Mouse (Mus musculus) CH12F3 (cell line): Measurements from ENCODE around the gene Gm17657.
"Not testable (repeated sequence)": the region's sequence is repeated elsewhere in the genome, so short reads cannot be mapped to it uniquely, and the experiment has no call there.

ENCODE experiments used
- in situ Hi-C: fragments of 300-500 bp; cut with MboI; formaldehyde crosslinking; loops from 2 replicates; pipeline ENCODE4 v1.14.3; 2020; ENCODE audit warnings: low sequenced_read_pairs

Gm17657 gene

DNA sequence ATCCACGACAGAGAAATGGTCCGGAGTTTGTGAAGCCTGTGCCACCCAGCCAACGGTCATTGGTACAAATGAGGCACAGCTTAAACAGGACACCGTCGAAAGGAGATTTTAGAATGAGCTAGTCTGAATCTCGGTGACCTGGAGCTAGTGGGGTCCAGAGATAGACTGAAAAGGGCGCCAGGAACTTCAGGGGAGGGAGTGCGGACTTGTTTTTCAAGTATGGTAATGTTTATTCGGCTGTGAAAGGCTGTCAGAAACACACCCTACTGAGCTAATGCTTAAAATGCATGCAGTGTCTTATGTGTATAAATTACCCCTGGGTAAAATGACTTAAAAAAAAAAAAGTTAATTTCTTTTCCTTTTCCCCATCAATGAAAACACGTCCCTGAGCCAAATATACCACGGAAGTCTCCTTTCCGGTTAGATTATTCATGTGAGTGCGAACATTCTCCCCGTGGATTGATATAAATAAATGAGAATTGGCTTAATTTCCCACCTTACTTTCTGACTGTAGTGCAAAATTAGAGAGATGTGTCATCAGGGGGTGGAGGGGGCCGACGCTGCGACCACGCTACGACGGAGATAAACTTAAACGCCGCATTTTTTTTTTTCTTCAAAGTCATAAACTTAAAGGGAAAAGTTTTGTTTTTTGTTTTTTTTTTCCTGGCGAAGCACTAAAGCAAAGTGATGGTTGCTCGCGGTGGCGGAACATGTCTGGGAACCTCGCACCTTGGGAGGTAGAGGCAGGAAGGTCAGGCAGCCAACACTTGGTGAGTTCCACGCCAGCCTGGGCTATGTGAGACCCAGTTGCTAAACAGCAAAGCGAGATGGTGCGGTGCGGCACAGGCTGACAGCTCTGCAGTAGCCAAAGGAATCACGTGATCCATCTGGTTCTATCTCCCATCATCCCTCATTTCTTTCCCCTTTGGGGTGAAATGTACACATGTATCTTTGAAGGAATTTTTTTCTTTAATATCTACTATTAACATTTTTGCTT lies 46.5 kb downstream of the Gm17657 start:
- in situ Hi-C loops: no loop called here

- in situ Hi-C loops: no loop called here
Observed at GRCm38 (mm10) chr17:29502005-29502668, 47.3 kb downstream of the Gm17657 start.

DNA sequence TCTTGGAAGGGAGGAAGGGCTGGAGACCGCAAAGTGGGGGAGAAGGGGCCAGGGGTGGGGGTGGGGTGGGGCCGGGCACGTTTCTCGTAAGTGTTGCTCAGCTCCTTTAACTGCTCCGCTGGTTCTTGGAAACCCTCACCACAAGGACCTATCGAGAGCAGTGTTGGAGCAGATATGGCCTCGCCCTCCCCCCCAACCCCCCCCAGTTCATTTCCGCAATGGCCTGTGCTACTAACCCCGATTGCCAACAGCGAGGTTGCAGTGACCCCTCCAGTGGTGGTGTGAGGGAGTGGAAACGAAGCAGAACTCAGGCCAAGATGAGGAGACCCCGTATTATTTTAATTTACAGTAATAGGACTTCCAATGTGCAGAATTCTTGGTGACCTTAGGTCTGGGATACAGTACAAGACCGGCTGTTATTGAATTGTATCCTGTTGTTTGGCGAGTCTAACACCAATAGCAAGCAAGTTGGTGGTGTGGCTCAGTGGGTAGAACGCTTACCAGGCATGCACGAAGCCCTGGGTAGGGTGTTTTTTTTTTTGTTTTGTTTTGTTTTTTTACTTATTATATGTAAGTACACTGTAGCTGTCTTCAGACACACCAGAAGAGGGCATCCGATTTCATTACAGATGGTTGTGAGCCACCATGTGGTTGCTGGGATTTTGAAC lies 48.5 kb downstream of the Gm17657 start:
- in situ Hi-C loops: no loop called here

GRCm38 (mm10) chr17:29500243-29500740 lies 49.1 kb downstream of the Gm17657 start:
- in situ Hi-C loops: no loop called here

DNA sequence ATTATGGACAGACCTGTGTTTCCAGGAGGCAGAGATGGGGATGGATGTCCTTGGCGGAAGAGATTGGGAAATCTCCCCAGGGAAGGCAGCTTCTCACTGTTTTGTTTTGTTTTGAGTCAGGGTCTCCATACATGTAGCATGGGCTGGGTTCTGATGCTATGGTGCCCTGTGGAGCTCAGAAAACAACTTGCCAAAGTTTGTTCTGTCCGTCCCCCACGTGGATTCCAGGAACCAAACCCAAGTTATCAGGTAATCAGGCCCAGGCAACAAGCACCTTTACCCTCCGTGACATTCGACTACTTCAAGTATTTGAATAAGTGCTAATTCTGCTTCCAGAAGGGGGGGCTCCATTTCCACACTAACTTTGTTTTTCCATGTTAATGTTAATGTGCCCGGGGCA lies 49.9 kb downstream of the Gm17657 start:
- in situ Hi-C loops: no loop called here

DNA sequence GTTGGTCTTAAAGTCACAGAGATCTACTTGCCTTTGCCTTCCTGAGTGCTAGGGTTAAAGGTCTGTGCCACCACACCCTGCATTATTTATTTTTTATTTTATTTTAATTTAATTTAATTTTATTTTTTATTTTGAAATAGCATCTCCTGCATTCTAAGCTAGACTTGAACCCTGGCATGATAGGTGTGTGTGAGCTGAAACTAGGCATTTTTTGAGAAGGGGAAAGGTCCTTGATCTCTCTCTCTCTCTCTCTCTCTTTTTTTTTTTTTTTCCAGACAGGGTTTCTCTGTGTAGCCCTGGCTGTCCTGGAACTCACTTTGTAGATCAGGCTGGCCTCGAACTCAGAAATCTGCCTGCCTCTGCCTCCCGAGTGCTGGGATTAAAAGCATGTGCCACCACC lies 50.5 kb downstream of the Gm17657 start:
- in situ Hi-C loops: not testable (repeated sequence)

DNA sequence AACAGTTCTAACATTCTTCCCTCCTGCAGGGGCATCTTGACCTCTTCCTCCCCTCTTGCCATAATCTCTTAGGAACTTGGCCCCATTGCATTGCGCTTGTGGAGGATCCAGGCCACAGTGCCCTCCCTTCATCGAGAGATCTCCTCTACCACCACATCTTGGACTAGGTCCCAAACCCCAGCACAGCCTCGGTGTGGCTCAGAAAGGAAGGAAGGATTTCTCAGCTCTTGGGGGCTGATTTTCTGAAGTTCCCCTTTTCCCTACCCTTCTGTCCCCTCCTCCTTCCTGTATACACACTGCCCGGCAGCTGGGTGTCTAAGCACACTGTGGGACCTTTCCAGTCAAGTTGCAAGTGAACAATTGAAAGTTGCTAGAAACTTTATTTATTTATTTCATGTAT lies 51.4 kb downstream of the Gm17657 start:
- in situ Hi-C loops: no loop called here

DNA sequence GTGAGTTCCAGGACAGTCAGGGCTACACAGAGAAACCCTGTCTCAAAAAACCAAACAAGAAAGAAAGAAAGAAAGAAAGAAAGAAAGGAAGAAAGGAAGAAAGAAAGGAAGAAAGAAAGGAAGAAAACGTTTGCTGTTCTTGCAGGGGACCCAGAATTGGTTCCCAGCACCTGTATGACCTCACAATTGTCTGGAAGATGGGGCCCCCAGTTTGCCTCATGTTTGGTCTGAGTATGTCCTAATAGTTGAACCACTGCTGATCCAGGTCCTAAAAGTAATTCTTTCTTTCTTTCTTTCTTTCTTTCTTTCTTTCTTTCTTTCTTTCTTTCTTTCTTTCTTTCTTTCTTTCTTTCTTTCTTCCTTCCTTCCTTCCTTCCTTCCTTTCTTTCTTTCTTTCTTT lies 52.0 kb downstream of the Gm17657 start:
- in situ Hi-C loops: not testable (repeated sequence)

- in situ Hi-C loops: no loop called here
Observed at GRCm38 (mm10) chr17:29497071-29497354, 52.4 kb downstream of the Gm17657 start.

GRCm38 (mm10) chr17:29496211-29497070 lies 53.0 kb downstream of the Gm17657 start:
- in situ Hi-C loops: no loop called here

GRCm38 (mm10) chr17:29494732-29495076 lies 54.7 kb downstream of the Gm17657 start:
- in situ Hi-C loops: loop anchor here (5.0 kb wide), 1 partner anchor 97 kb away; no protein-coding TSS in a partner anchor

GRCm38 (mm10) chr17:29494062-29494731 lies 55.2 kb downstream of the Gm17657 start:
- in situ Hi-C loops: loop anchor here (5.0 kb wide), 1 partner anchor 97 kb away; no protein-coding TSS in a partner anchor

- in situ Hi-C loops: loop anchor here (5.0 kb wide), 1 partner anchor 96 kb away; no protein-coding TSS in a partner anchor
Observed at GRCm38 (mm10) chr17:29493461-29493980, 55.9 kb downstream of the Gm17657 start.

DNA sequence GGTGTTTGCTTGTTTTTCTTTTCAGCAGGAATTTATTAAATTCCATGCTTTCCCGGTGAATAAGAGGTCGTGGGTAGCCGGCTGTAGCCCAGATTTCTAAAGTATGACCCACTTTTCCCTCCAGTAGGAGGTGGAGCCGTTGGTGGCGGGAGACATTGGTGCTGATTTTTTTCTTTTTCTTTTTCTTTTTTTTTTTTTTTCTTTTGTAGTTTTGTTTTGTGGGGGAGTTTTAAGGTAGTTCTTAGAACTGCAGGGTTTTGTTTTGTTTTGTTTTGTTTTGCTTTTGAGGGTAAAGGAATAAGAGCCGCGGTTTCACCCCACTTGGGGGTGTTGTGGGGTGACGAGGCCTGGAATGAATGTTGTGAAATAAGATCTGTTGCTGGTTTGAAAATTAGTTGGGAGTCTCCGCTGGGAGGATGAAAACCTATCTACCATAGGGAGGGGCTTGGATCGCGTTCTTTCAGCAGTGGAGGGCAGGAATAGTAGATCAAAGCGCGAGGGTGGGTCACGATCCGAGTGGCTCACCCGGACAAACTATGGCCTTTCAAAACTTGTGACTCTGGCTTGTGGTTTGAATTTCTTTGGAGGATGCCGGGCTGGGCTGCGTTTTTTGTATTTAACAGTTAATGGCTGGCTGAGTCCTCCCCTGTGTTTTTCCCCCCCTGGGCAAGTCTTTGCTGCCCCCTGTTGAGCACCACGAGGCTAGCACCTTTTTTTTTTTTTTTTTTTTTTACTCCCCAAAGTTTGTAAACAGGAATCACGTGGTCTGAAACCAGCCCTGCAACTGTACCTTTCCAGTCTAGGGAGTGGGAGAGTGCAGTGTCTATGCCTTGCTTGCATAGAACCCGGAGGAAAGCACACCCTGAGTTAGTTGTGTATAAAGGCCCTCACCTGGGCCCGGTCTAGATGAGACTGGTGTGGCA lies 56.9 kb downstream of the Gm17657 start:
- in situ Hi-C loops: loop anchor here (5.0 kb wide), 1 partner anchor 95 kb away; no protein-coding TSS in a partner anchor

GRCm38 (mm10) chr17:29491591-29492268 lies 57.7 kb downstream of the Gm17657 start:
- in situ Hi-C loops: loop anchor here (5.0 kb wide), 1 partner anchor 94 kb away; no protein-coding TSS in a partner anchor

DNA sequence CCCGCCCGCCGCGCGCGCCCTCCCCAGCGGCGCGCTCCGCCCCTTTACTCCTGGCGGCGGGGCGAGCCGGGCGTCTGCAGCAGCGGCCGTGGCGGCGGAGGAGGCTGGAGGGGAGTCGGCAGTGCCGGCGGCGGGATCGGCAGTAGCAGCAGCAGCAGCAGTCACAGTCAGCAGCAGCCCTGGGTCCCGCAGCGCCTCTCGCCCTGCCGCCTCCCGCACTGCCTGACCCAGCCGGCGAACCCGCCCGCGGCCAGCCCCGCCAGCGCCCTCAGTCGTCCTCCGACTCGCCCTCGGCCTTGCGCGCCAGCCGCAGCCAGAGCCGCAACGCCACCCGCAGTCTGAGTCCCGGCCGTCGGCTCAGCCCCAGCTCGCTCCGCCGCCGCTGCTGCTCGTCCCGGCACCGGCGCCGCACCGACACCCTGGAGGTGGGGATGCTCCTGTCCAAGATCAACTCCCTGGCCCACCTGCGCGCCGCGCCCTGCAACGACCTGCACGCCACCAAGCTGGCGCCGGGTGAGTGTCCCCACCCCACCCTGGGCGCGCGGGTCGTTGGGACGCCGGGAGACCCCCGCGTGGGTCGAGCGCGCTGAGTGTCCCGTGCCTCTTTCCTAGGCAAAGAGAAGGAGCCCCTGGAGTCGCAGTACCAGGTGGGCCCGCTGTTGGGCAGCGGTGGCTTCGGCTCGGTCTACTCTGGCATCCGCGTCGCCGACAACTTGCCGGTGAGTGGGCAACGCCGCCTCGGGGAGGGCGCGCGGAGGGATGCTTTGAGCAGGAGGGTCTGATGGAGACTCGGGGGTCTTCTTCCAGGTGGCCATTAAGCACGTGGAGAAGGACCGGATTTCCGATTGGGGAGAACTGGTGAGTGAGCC lies 58.5 kb downstream of the Gm17657 start, which contains the start of gene Pim1:
Gene Pim1, plus strand, starts transcription at position 41 of the 869 bp plus-strand sequence.
- in situ Hi-C loops: loop anchor here (5.0 kb wide), 1 partner anchor 94 kb away; no protein-coding TSS in a partner anchor
